Mouse (Mus musculus): Measurements from ENCODE around the gene Rps11. TPM values are rescaled to one million over a fixed set of nuclear protein-coding genes. Genes with fewer than 3 reads are reported as not detected.
A peak's percentile ranks its signal among the peaks of the same experiment; 100 is the strongest.
"Not testable (repeated sequence)": the region's sequence is repeated elsewhere in the genome, so short reads cannot be mapped to it uniquely, and the experiment has no call there.

The Rps11 gene
- 1,923 and 1,961 TPM in 2 replicates for polyA plus RNA-seq (2014; fragmentation: Nextera tagmentation; extraction: Ambion mirVana)

GRCm38 (mm10) chr7:45124224-45125143 is at the start of gene Rps11:
Gene Rps11 (minus strand): TSS chr7:45124439.
- no peaks in the 10 kb centered on the region for H3K27me3 ChIP-seq (replicated peaks; ENCODE audit: control insufficient read depth, insufficient read depth, low read length)
- ATAC-seq (replicated peaks; ENCODE audit: low FRiP score, low TSS enrichment, low read depth) (peak; percentile 82), DNase-seq (ENCODE audit: low spot score) (peak; percentile 97)
- 1% methylated on average over 59 of the region's 59 CpGs for WGBS
- peaks cover 34% of the 10 kb centered on the region for H3K4me1 ChIP-seq (replicated peaks; ENCODE audit: control insufficient read depth, insufficient read depth, low read length)
- peak within 1 kb of the TSS; percentile 99 for H3K9ac ChIP-seq (ENCODE audit: low read length)
- peaks cover 67% of the 10 kb centered on the region for H3K36me3 ChIP-seq (ENCODE audit: control insufficient read depth, insufficient read depth, low read length)
- no peaks in the 10 kb centered on the region for H3K9me3 ChIP-seq (ENCODE audit: control insufficient read depth, low read length)
- peak within 1 kb of the TSS; percentile 98 for H3K4me3 ChIP-seq (ENCODE audit: low read depth, low read length)
- peak within 1 kb of the TSS; percentile 86 for H3K27ac ChIP-seq (ENCODE audit: low read depth)
- peak within 1 kb of the TSS; percentile 67 for H3K4me2 ChIP-seq (ENCODE audit: low read length)

- H3K4me2 ChIP-seq (ENCODE audit: low read length); H3K9ac ChIP-seq (ENCODE audit: low read length); H3K4me3 ChIP-seq (ENCODE audit: low read depth, low read length); H3K36me3 ChIP-seq (ENCODE audit: control insufficient read depth, insufficient read depth, low read length); H3K4me1 ChIP-seq (replicated peaks; ENCODE audit: control insufficient read depth, insufficient read depth, low read length); DNase-seq (ENCODE audit: low spot score); H3K27ac ChIP-seq (ENCODE audit: low read depth); ATAC-seq (replicated peaks; ENCODE audit: low FRiP score, low TSS enrichment, low read depth): not testable (repeated sequence)
- Histone ChIP-seq H3K9me3 (ENCODE audit: control insufficient read depth, low read length) (peaks cover 19% of the 10 kb centered on the region), H3K27me3 (replicated peaks; ENCODE audit: control insufficient read depth, insufficient read depth, low read length) (peaks cover 72% of the 10 kb centered on the region)
- 69% methylated on average over 1 of the region's 1 CpGs for WGBS
These were observed 49.5 kb upstream of the Rps11 start for GRCm38 (mm10) chr7:45173772-45174171.

- Histone ChIP-seq H3K36me3 (ENCODE audit: control insufficient read depth, insufficient read depth, low read length) (no peaks in the 10 kb centered on the region), H3K4me3 (ENCODE audit: low read depth, low read length) (no peak overlapping the region), H3K27ac (ENCODE audit: low read depth) (no peak overlapping the region), H3K27me3 (replicated peaks; ENCODE audit: control insufficient read depth, insufficient read depth, low read length) (peaks cover 72% of the 10 kb centered on the region), H3K4me1 (replicated peaks; ENCODE audit: control insufficient read depth, insufficient read depth, low read length) (peaks cover 5% of the 10 kb centered on the region), H3K4me2 (ENCODE audit: low read length) (no peak overlapping the region), H3K9ac (ENCODE audit: low read length) (no peak overlapping the region), H3K9me3 (ENCODE audit: control insufficient read depth, low read length) (peaks cover 21% of the 10 kb centered on the region)
- no peak for DNase-seq (ENCODE audit: low spot score)
- no peak for ATAC-seq (replicated peaks; ENCODE audit: low FRiP score, low TSS enrichment, low read depth)
- 62% methylated on average over 7 of the region's 7 CpGs for WGBS
These were observed 48.7 kb upstream of the Rps11 start for GRCm38 (mm10) chr7:45172974-45173373.

GRCm38 (mm10) chr7:45169495-45169894 is 45.3 kb upstream of the Rps11 start:
- 87% methylated on average over 3 of the region's 3 CpGs for WGBS
- Histone ChIP-seq H3K27ac (ENCODE audit: low read depth) (no peak overlapping the region), H3K4me2 (ENCODE audit: low read length) (no peak overlapping the region), H3K27me3 (replicated peaks; ENCODE audit: control insufficient read depth, insufficient read depth, low read length) (peaks cover 72% of the 10 kb centered on the region), H3K4me1 (replicated peaks; ENCODE audit: control insufficient read depth, insufficient read depth, low read length) (no peaks in the 10 kb centered on the region), H3K36me3 (ENCODE audit: control insufficient read depth, insufficient read depth, low read length) (no peaks in the 10 kb centered on the region), H3K9me3 (ENCODE audit: control insufficient read depth, low read length) (peaks cover 21% of the 10 kb centered on the region), H3K4me3 (ENCODE audit: low read depth, low read length) (no peak overlapping the region), H3K9ac (ENCODE audit: low read length) (no peak overlapping the region)
- no peak for ATAC-seq (replicated peaks; ENCODE audit: low FRiP score, low TSS enrichment, low read depth)
- DNase-seq (ENCODE audit: low spot score) = no peak

- no peaks in the 10 kb centered on the region for H3K36me3 ChIP-seq (ENCODE audit: control insufficient read depth, insufficient read depth, low read length)
- DNase-seq (ENCODE audit: low spot score) (no peak), ATAC-seq (replicated peaks; ENCODE audit: low FRiP score, low TSS enrichment, low read depth) (no peak)
- no peak overlapping the region for H3K4me3 ChIP-seq (ENCODE audit: low read depth, low read length)
- peaks cover 73% of the 10 kb centered on the region for H3K27me3 ChIP-seq (replicated peaks; ENCODE audit: control insufficient read depth, insufficient read depth, low read length)
- 7% methylated on average over 24 of the region's 24 CpGs for WGBS
- H3K4me2 ChIP-seq (ENCODE audit: low read length) = no peak overlapping the region
- no peak overlapping the region for H3K27ac ChIP-seq (ENCODE audit: low read depth)
- H3K9me3 ChIP-seq (ENCODE audit: control insufficient read depth, low read length) = peaks cover 21% of the 10 kb centered on the region
- no peaks in the 10 kb centered on the region for H3K4me1 ChIP-seq (replicated peaks; ENCODE audit: control insufficient read depth, insufficient read depth, low read length)
- H3K9ac ChIP-seq (ENCODE audit: low read length) = no peak overlapping the region
These were observed 44.4 kb upstream of the Rps11 start for GRCm38 (mm10) chr7:45168656-45169055.

GRCm38 (mm10) chr7:45167761-45168445 is 43.7 kb upstream of the Rps11 start:
- ATAC-seq (replicated peaks; ENCODE audit: low FRiP score, low TSS enrichment, low read depth) (no peak), DNase-seq (ENCODE audit: low spot score) (no peak)
- 2% methylated on average over 19 of the region's 19 CpGs for WGBS
- H3K9me3 ChIP-seq (ENCODE audit: control insufficient read depth, low read length) = peaks cover 21% of the 10 kb centered on the region
- no peak overlapping the region for H3K4me3 ChIP-seq (ENCODE audit: low read depth, low read length)
- H3K9ac ChIP-seq (ENCODE audit: low read length) = no peak overlapping the region
- peaks cover 77% of the 10 kb centered on the region for H3K27me3 ChIP-seq (replicated peaks; ENCODE audit: control insufficient read depth, insufficient read depth, low read length)
- no peaks in the 10 kb centered on the region for H3K4me1 ChIP-seq (replicated peaks; ENCODE audit: control insufficient read depth, insufficient read depth, low read length)
- no peak overlapping the region for H3K4me2 ChIP-seq (ENCODE audit: low read length)
- H3K36me3 ChIP-seq (ENCODE audit: control insufficient read depth, insufficient read depth, low read length) = no peaks in the 10 kb centered on the region
- H3K27ac ChIP-seq (ENCODE audit: low read depth) = no peak overlapping the region

- Histone ChIP-seq H3K27ac (ENCODE audit: low read depth) (no peak overlapping the region), H3K9ac (ENCODE audit: low read length) (no peak overlapping the region), H3K4me2 (ENCODE audit: low read length) (no peak overlapping the region), H3K4me3 (ENCODE audit: low read depth, low read length) (no peak overlapping the region), H3K4me1 (replicated peaks; ENCODE audit: control insufficient read depth, insufficient read depth, low read length) (no peaks in the 10 kb centered on the region), H3K27me3 (replicated peaks; ENCODE audit: control insufficient read depth, insufficient read depth, low read length) (peaks cover 84% of the 10 kb centered on the region), H3K9me3 (ENCODE audit: control insufficient read depth, low read length) (peaks cover 21% of the 10 kb centered on the region), H3K36me3 (ENCODE audit: control insufficient read depth, insufficient read depth, low read length) (no peaks in the 10 kb centered on the region)
- no peak for ATAC-seq (replicated peaks; ENCODE audit: low FRiP score, low TSS enrichment, low read depth)
- DNase-seq (ENCODE audit: low spot score) = no peak
- 27% methylated on average over 10 of the region's 10 CpGs for WGBS
These were observed 42.7 kb upstream of the Rps11 start for GRCm38 (mm10) chr7:45166950-45167401.

- ATAC-seq (replicated peaks; ENCODE audit: low FRiP score, low TSS enrichment, low read depth) = no peak
- DNase-seq (ENCODE audit: low spot score) = no peak
- peaks cover 21% of the 10 kb centered on the region for H3K9me3 ChIP-seq (ENCODE audit: control insufficient read depth, low read length)
- no peak overlapping the region for H3K9ac ChIP-seq (ENCODE audit: low read length)
- no peak overlapping the region for H3K4me2 ChIP-seq (ENCODE audit: low read length)
- H3K4me3 ChIP-seq (ENCODE audit: low read depth, low read length) = no peak overlapping the region
- H3K4me1 ChIP-seq (replicated peaks; ENCODE audit: control insufficient read depth, insufficient read depth, low read length) = no peaks in the 10 kb centered on the region
- H3K36me3 ChIP-seq (ENCODE audit: control insufficient read depth, insufficient read depth, low read length) = peaks cover 2% of the 10 kb centered on the region; the same call in 1 of the 2 replicates
- peaks cover 78% of the 10 kb centered on the region for H3K27me3 ChIP-seq (replicated peaks; ENCODE audit: control insufficient read depth, insufficient read depth, low read length)
- WGBS = 47% methylated on average over 11 of the region's 11 CpGs
- H3K27ac ChIP-seq (ENCODE audit: low read depth) = no peak overlapping the region
These were observed 41.5 kb upstream of the Rps11 start for GRCm38 (mm10) chr7:45165701-45166100.

All from intestine, embryonic 14.5 days (tissue).